Mouse (Mus musculus) ES-E14 (cell line): ENCODE data around the gene Fbl.

ENCODE experiments used
- CHD2 ChIP-seq: IDR thresholded peaks from 2 replicates; pipeline ENCODE4 v1.6.1; 2014; ENCODE audit warnings: mild to moderate bottlenecking, low read depth, low read length, inconsistent platforms
- HCFC1 ChIP-seq: IDR thresholded peaks from 2 replicates; pipeline ENCODE4 v1.6.1; 2012; ENCODE audit warnings: low read length, inconsistent platforms, borderline replicate concordance; ENCODE audit not compliant: insufficient read depth
- MAFK ChIP-seq: IDR thresholded peaks from 2 replicates; pipeline ENCODE4 v1.6.1; 2014; ENCODE audit warnings: mild to moderate bottlenecking, low read depth, low read length, inconsistent platforms; ENCODE audit not compliant: insufficient read depth
- ZC3H11A ChIP-seq: IDR thresholded peaks from 2 replicates; pipeline ENCODE4 v1.6.1; 2012; ENCODE audit warnings: low read depth, mild to moderate bottlenecking, inconsistent platforms, low read length, borderline replicate concordance
- ZNF384 ChIP-seq: IDR thresholded peaks from 2 replicates; pipeline ENCODE4 v1.6.1; 2012; ENCODE audit warnings: low read depth, low read length, inconsistent platforms

DNA sequence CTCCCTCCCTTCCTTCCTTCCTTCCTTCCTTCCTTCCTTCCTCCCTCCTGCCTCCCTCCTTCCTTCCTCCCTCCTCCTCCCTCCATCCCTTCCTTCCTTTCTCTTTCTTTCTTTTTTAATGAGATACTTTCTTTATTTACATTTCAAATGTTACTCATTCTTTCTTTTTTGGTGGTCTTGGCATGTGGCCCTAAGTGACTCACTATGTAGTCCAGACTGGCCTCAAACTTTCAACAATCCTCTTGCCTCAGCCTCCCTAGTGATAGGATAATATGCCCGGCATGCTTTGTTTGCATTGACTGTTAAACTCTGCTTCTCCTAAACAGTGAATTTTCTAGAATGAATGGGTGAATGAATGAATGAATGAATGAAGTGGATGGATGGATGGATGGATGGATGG lies 19.7 kb upstream of the Fbl start:
- TF ChIP-seq ZNF384, result no peak
- no peak for TF ChIP-seq MAFK
- TF ChIP-seq CHD2, result no peak
- TF ChIP-seq HCFC1, result no peak
- TF ChIP-seq ZC3H11A, result no peak
